Mouse (Mus musculus) layer of hippocampus, adult 18-20 months (tissue): ENCODE data around the gene Cyp27a1. TPM values are rescaled to one million over a fixed set of nuclear protein-coding genes. Genes with fewer than 3 reads are reported as not detected.
A peak's percentile ranks its signal among the peaks of the same experiment; 100 is the strongest.

Source experiments
- DNase-seq, 2 experiments: peaks; one replicate each; pipeline ENCODE4 v3.0.0; 2022; ENCODE audit warnings: low spot score in 2 of 2
- long read RNA-seq: library from polyadenylated mRNA; stranded (forward); transcript quantifications from one replicate; pipeline ENCODE4 v2.0.0, GENCODE M21; 2021
- total RNA-seq, 2 experiments: library from RNA; stranded (reverse); gene quantifications; 2 replicates each; pipeline ENCODE4 v1.2.3; 2021

Cyp27a1 gene
- total RNA-seq, result 1 to 10 TPM; 4.8 to 5.2 TPM
- long read RNA-seq, partial matches to known transcripts, result 0 of 6 reads
- long read RNA-seq, other reads (novel, unspliced or antisense), result 4 of 6 reads

GRCm38 (mm10) chr1:74713099-74713858 lies at the start of gene Cyp27a1:
Gene Cyp27a1 (plus strand): TSS chr1:74713574.
- DNase-seq, result peak; percentile 3 to 34

- peak in 1 of 2 experiments; percentile 18 for DNase-seq
These were observed 48.2 kb upstream of the Cyp27a1 start for GRCm38 (mm10) chr1:74665153-74665552.

- DNase-seq, result no peak
These were observed 45.0 kb upstream of the Cyp27a1 start for GRCm38 (mm10) chr1:74668371-74668770.

- DNase-seq, result no peak
These were observed 40.6 kb upstream of the Cyp27a1 start for GRCm38 (mm10) chr1:74672731-74673130.

- DNase-seq, result no peak
These were observed 36.5 kb upstream of the Cyp27a1 start for GRCm38 (mm10) chr1:74676863-74677262.

GRCm38 (mm10) chr1:74677843-74678242 lies 35.5 kb upstream of the Cyp27a1 start:
- DNase-seq, result no peak

- DNase-seq, result no peak
These were observed 26.2 kb upstream of the Cyp27a1 start for GRCm38 (mm10) chr1:74687131-74687530.

GRCm38 (mm10) chr1:74693891-74694583 lies 19.3 kb upstream of the Cyp27a1 start:
- no peak for DNase-seq

- no peak for DNase-seq
These were observed 17.5 kb upstream of the Cyp27a1 start for GRCm38 (mm10) chr1:74695836-74696235.

GRCm38 (mm10) chr1:74697416-74697815 lies 16.0 kb upstream of the Cyp27a1 start:
- no peak for DNase-seq

GRCm38 (mm10) chr1:74698353-74698752 lies 15.0 kb upstream of the Cyp27a1 start:
- DNase-seq, result no peak

- no peak for DNase-seq
These were observed 14.6 kb upstream of the Cyp27a1 start for GRCm38 (mm10) chr1:74698791-74699190.

GRCm38 (mm10) chr1:74702142-74702553 lies 11.2 kb upstream of the Cyp27a1 start:
- no peak for DNase-seq

GRCm38 (mm10) chr1:74704156-74704555 lies 9.2 kb upstream of the Cyp27a1 start:
- DNase-seq, result peak in 1 of 2 experiments; percentile 26

- DNase-seq, result no peak
These were observed 8.4 kb upstream of the Cyp27a1 start for GRCm38 (mm10) chr1:74705016-74705415.

- DNase-seq, result no peak
These were observed 3.8 kb upstream of the Cyp27a1 start for GRCm38 (mm10) chr1:74709566-74709965.

GRCm38 (mm10) chr1:74712046-74712445 lies 1.3 kb upstream of the Cyp27a1 start:
- no peak for DNase-seq

- DNase-seq, result no peak
These were observed 794 bp upstream of the Cyp27a1 start for GRCm38 (mm10) chr1:74712461-74713098.

- DNase-seq, result peak in 1 of 2 experiments; percentile 4
These were observed 721 bp downstream of the Cyp27a1 start for GRCm38 (mm10) chr1:74713859-74714730.

- no peak for DNase-seq
These were observed 1.6 kb downstream of the Cyp27a1 start for GRCm38 (mm10) chr1:74714967-74715366.

- no peak for DNase-seq
These were observed 2.1 kb downstream of the Cyp27a1 start for GRCm38 (mm10) chr1:74715468-74715867.
